Mouse (Mus musculus) telencephalon, adult 2 months (tissue): Measurements from ENCODE around the gene Nos1.
"Not testable (repeated sequence)": the region's sequence is repeated elsewhere in the genome, so short reads cannot be mapped to it uniquely, and the experiment has no call there.

Experiments used
- DNase-seq: peaks from one replicate; pipeline ENCODE4 v3.0.0-alpha.2; 2011; ENCODE audit warnings: low read depth, low spot score

Nos1 gene

GRCm38 (mm10) chr5:117839501-117839900 is 58.7 kb downstream of the Nos1 start:
- DNase-seq: no peak

- DNase-seq: no peak
Observed at GRCm38 (mm10) chr5:117840203-117840602, 59.4 kb downstream of the Nos1 start.

GRCm38 (mm10) chr5:117840988-117841387 is 60.2 kb downstream of the Nos1 start:
- DNase-seq: no peak

GRCm38 (mm10) chr5:117841651-117842347 is 61.0 kb downstream of the Nos1 start:
- no peak for DNase-seq

GRCm38 (mm10) chr5:117842699-117843098 is 61.9 kb downstream of the Nos1 start:
- no peak for DNase-seq

GRCm38 (mm10) chr5:117844611-117845010 is 63.8 kb downstream of the Nos1 start:
- DNase-seq: no peak

GRCm38 (mm10) chr5:117850474-117850873 is 69.6 kb downstream of the Nos1 start:
- no peak for DNase-seq

- DNase-seq: no peak
Observed at GRCm38 (mm10) chr5:117853741-117854140, 72.9 kb downstream of the Nos1 start.

GRCm38 (mm10) chr5:117864588-117865300 is 83.9 kb downstream of the Nos1 start:
- DNase-seq: peak; percentile 77

- no peak for DNase-seq
Observed at GRCm38 (mm10) chr5:117865876-117866275, 85.0 kb downstream of the Nos1 start.

- no peak for DNase-seq
Observed at GRCm38 (mm10) chr5:117871614-117872013, 90.8 kb downstream of the Nos1 start.

- no peak for DNase-seq
Observed at GRCm38 (mm10) chr5:117873807-117874206, 93.0 kb downstream of the Nos1 start.

GRCm38 (mm10) chr5:117874236-117874635 is 93.4 kb downstream of the Nos1 start:
- no peak for DNase-seq

GRCm38 (mm10) chr5:117879136-117879535 is 98.3 kb downstream of the Nos1 start:
- DNase-seq: no peak

- DNase-seq: peak; percentile 55
Observed at GRCm38 (mm10) chr5:117880916-117881555, 100.2 kb downstream of the Nos1 start.

GRCm38 (mm10) chr5:117882411-117882810 is 101.6 kb downstream of the Nos1 start:
- DNase-seq: not testable (repeated sequence)

- no peak for DNase-seq
Observed at GRCm38 (mm10) chr5:117884991-117885390, 104.2 kb downstream of the Nos1 start.

GRCm38 (mm10) chr5:117888126-117888525 is 107.3 kb downstream of the Nos1 start:
- no peak for DNase-seq

- no peak for DNase-seq
Observed at GRCm38 (mm10) chr5:117888946-117889345, 108.1 kb downstream of the Nos1 start.

- no peak for DNase-seq
Observed at GRCm38 (mm10) chr5:117889571-117889970, 108.7 kb downstream of the Nos1 start.

- DNase-seq: peak; percentile 10
Observed at GRCm38 (mm10) chr5:117890871-117891270, 110.0 kb downstream of the Nos1 start.

- no peak for DNase-seq
Observed at GRCm38 (mm10) chr5:117891545-117891944, 110.7 kb downstream of the Nos1 start.

- DNase-seq: no peak
Observed at GRCm38 (mm10) chr5:117894050-117894449, 113.2 kb downstream of the Nos1 start.
